Mouse (Mus musculus): ENCODE results near the gene Psma7. TPM values are rescaled to one million over a fixed set of nuclear protein-coding genes. Genes with fewer than 3 reads are reported as not detected.
A peak's percentile ranks its signal among the peaks of the same experiment; 100 is the strongest.

The Psma7 gene
- 578 and 596 TPM in 2 replicates for polyA plus RNA-seq (2015; fragmentation: Nextera tagmentation; extraction: Ambion mirVana)

GRCm38 (mm10) chr2:180042256-180042857 is at the start of gene Psma7, which contains the start of gene Ss18l1:
Gene Psma7 (minus strand): TSS chr2:180042433.
Gene Ss18l1 (plus strand): TSS chr2:180042509.
- WGBS = under 1% methylated on average over 76 of the region's 78 CpGs
- ATAC-seq (ENCODE audit: insufficient number of reproducible peaks, insufficient read depth, low FRiP score, low TSS enrichment, low read depth) = peak; percentile 95

GRCm38 (mm10) chr2:180090285-180090684 is 48.1 kb upstream of the Psma7 start:
- Histone ChIP-seq H3K27me3 (peaks cover under 1% of the 10 kb centered on the region; the same call in 1 of the 2 replicates), H3K4me1 (peaks cover under 1% of the 10 kb centered on the region; the same call in 1 of the 2 replicates), H3K4me3 (no peak overlapping the region), H3K36me3 (peaks cover 13% of the 10 kb centered on the region; the same call in 1 of the 2 replicates), H3K9ac (no peak overlapping the region), H3K4me2 (no peak overlapping the region), H3K9me3 (no peaks in the 10 kb centered on the region), H3K27ac (no peak overlapping the region)
- ATAC-seq (ENCODE audit: insufficient number of reproducible peaks, insufficient read depth, low FRiP score, low TSS enrichment, low read depth) = no peak
- WGBS = 51% methylated on average over 11 of the region's 11 CpGs

More at GRCm38 (mm10) chr2:180042256-180042857, at the start of gene Psma7, which contains the start of gene Ss18l1:
- Histone ChIP-seq H3K9me3 (no peaks in the 10 kb centered on the region), H3K27me3 (no peaks in the 10 kb centered on the region), H3K27ac (peak within 1 kb of the TSS; percentile 92), H3K9ac (peak within 1 kb of the TSS; percentile 94), H3K36me3 (peaks cover 25% of the 10 kb centered on the region), H3K4me3 (peak within 1 kb of the TSS; percentile 94), H3K4me2 (peak within 1 kb of the TSS; percentile 89), H3K4me1 (peaks cover 39% of the 10 kb centered on the region)

DNA sequence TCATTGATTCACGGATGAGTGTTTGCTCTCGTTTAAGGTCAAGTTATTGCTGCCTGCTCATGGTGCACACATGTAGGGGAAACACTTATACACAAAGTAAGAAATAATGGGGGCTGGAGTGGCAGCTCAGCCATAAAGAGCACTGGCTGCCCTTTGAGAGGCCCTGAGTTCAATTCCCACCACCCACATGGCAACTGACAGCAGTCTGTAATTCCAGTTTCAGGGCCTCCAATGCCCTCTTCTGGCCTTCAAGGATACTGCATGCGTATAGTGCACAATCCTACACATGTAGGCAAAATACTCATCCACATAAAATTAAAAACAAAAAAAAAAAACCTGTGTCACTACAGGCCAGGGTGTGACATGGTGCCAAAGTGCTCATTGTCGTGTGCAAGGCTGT is 45.2 kb upstream of the Psma7 start:
- no peak overlapping the region for H3K9ac ChIP-seq
- H3K27me3 ChIP-seq = no peaks in the 10 kb centered on the region
- H3K4me2 ChIP-seq = no peak overlapping the region
- H3K4me1 ChIP-seq = peaks cover 13% of the 10 kb centered on the region
- no peak overlapping the region for H3K4me3 ChIP-seq
- no peak for ATAC-seq (ENCODE audit: insufficient number of reproducible peaks, insufficient read depth, low FRiP score, low TSS enrichment, low read depth)
- no peak overlapping the region for H3K27ac ChIP-seq
- H3K9me3 ChIP-seq = no peaks in the 10 kb centered on the region
- 91% methylated on average over 4 of the region's 4 CpGs for WGBS
- peaks cover 31% of the 10 kb centered on the region for H3K36me3 ChIP-seq

DNA sequence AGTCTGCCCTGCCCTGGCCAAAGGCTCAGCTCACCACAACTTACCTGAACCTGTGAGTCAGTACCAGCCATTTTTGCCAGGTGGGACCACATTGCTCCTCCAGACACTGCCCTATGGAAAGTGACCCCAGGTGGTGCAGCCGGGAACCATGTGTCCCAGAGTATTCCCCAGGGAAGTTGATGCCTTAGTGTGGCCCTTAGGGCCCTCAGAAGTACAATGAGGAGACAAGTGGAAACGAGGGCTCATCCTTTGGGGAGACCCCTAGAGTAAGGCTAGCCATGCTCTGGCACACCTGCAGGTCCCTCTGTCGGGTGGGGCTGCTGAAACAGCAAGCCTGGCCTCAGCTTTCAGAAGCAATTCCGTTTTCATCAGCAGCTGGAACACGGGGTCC is 44.4 kb upstream of the Psma7 start:
- no peaks in the 10 kb centered on the region for H3K9me3 ChIP-seq
- no peak overlapping the region for H3K4me3 ChIP-seq
- no peak for ATAC-seq (ENCODE audit: insufficient number of reproducible peaks, insufficient read depth, low FRiP score, low TSS enrichment, low read depth)
- H3K36me3 ChIP-seq = peaks cover 38% of the 10 kb centered on the region
- H3K9ac ChIP-seq = no peak overlapping the region
- peaks cover 13% of the 10 kb centered on the region for H3K4me1 ChIP-seq
- WGBS = 82% methylated on average over 5 of the region's 5 CpGs
- no peak overlapping the region for H3K4me2 ChIP-seq
- H3K27ac ChIP-seq = no peak overlapping the region
- no peaks in the 10 kb centered on the region for H3K27me3 ChIP-seq

DNA sequence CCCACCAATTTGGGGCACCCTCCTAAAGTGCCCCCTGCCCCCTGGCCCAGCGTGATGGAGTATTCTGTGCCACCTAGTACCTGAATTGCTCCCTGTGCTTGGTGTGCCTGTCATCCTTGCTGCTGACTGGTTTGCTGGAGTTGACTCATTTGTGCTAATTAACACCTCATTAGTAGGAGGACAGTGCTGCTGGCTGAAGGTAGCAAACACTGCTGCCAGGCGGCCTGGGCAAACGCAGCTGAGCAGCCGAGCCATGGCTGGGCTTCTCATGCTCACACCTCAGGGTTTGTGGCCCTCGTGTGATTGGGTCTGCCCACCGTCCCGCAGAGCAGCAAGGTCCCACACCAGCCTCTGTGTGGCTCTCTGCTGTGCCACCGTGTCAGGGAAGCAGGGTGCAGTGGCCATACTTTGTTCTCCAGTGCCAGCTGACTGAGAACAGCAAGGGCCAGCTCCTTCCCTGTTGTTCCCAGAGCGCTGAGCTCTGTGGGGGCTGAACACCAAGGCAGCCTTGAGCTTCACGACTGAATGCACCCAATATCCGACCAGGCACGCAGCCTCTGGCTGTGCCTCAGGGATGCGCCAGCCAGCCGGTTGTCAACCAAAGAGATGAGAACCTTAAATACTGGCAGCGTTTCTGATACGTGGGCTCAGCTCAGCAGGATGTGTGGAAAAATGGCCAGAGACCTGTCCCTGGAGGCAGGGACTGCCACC is 43.8 kb upstream of the Psma7 start:
- H3K4me1 ChIP-seq = peaks cover 13% of the 10 kb centered on the region
- 84% methylated on average over 16 of the region's 16 CpGs for WGBS
- no peak overlapping the region for H3K4me3 ChIP-seq
- no peaks in the 10 kb centered on the region for H3K9me3 ChIP-seq
- no peak overlapping the region for H3K4me2 ChIP-seq
- no peak overlapping the region for H3K27ac ChIP-seq
- no peak for ATAC-seq (ENCODE audit: insufficient number of reproducible peaks, insufficient read depth, low FRiP score, low TSS enrichment, low read depth)
- 0 out of 2 replicates have a peak overlapping the region, but pooled peaks have one; percentile 32 for H3K9ac ChIP-seq
- peaks cover 42% of the 10 kb centered on the region for H3K36me3 ChIP-seq
- H3K27me3 ChIP-seq = no peaks in the 10 kb centered on the region

DNA sequence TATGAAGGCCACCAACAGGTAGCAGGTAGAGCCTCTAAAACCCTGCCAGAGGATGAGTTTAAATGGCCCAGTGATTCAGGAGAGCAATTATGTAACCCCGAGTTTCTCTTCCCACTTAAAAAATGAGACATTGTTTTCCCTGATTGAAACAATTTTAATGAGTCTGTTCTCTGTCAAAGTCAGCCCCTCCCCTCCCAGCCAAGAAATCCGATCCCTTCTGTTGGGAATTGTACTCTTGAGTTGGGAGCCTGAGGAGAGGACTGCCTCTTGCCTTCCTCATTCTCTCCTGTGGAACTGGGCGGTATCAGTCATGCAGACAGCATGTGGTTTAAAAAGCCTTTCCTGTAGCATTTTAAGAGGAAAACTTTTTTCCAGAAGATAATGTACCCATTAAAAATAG is 42.3 kb upstream of the Psma7 start:
- Histone ChIP-seq H3K27ac (no peak overlapping the region), H3K9ac (no peak overlapping the region), H3K4me3 (no peak overlapping the region), H3K36me3 (peaks cover 42% of the 10 kb centered on the region), H3K27me3 (no peaks in the 10 kb centered on the region), H3K4me1 (peaks cover 13% of the 10 kb centered on the region), H3K9me3 (no peaks in the 10 kb centered on the region), H3K4me2 (no peak overlapping the region)
- ATAC-seq (ENCODE audit: insufficient number of reproducible peaks, insufficient read depth, low FRiP score, low TSS enrichment, low read depth) = no peak
- 14% methylated on average over 3 of the region's 3 CpGs for WGBS

DNA sequence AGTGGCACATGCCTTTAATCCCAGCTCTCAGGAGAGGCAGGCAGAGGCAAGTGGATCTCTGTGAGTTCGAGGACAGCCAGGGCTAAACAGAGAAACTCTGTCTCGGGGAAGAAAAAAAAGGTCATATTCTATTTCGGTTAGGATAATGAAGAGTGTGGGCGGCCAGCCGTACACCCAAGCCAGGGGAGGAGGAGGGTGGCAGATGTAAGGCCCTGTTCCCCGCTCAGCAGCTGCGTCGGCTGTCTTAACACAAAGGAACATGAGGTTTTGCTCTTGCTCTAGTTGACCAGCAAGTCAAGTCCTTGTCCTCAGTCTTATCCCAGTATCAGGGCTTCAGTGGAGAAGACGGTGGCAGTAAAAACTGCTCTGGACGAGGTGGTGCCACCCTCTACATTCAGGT is 40.8 kb upstream of the Psma7 start:
- Histone ChIP-seq H3K4me2 (no peak overlapping the region), H3K27me3 (no peaks in the 10 kb centered on the region), H3K9me3 (no peaks in the 10 kb centered on the region), H3K9ac (no peak overlapping the region), H3K36me3 (peaks cover 47% of the 10 kb centered on the region), H3K27ac (no peak overlapping the region), H3K4me1 (peaks cover 13% of the 10 kb centered on the region), H3K4me3 (no peak overlapping the region)
- no peak for ATAC-seq (ENCODE audit: insufficient number of reproducible peaks, insufficient read depth, low FRiP score, low TSS enrichment, low read depth)
- 87% methylated on average over 10 of the region's 10 CpGs for WGBS

DNA sequence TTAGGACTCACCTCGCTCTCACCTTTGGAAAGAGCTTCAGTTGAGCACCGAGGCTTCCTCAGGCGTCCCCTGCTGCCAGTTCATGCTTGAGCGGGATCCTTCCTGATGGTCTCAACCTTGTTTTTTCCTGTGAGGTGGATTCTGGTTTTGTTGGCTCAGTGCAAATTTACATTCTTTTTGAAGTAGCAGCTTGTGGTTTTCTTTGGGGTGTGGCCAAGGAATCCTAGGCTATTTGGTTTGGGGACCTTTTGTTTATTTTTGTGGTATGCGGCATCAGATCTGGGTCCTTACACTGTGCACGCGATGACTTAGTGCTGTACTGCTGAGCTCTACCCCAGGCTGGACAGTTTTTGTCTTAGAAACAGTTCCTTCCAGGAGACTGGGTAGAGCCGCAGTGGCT is 38.4 kb upstream of the Psma7 start:
- no peak overlapping the region for H3K27ac ChIP-seq
- H3K4me2 ChIP-seq = no peak overlapping the region
- ATAC-seq (ENCODE audit: insufficient number of reproducible peaks, insufficient read depth, low FRiP score, low TSS enrichment, low read depth) = no peak
- H3K4me3 ChIP-seq = no peak overlapping the region
- peaks cover 13% of the 10 kb centered on the region for H3K4me1 ChIP-seq
- peaks cover 46% of the 10 kb centered on the region for H3K36me3 ChIP-seq
- no peaks in the 10 kb centered on the region for H3K27me3 ChIP-seq
- H3K9me3 ChIP-seq = no peaks in the 10 kb centered on the region
- WGBS = 78% methylated on average over 8 of the region's 8 CpGs
- H3K9ac ChIP-seq = no peak overlapping the region

- no peak for ATAC-seq (ENCODE audit: insufficient number of reproducible peaks, insufficient read depth, low FRiP score, low TSS enrichment, low read depth)
- WGBS = 68% methylated on average over 3 of the region's 3 CpGs
- no peaks in the 10 kb centered on the region for H3K27me3 ChIP-seq
- H3K9me3 ChIP-seq = no peaks in the 10 kb centered on the region
- H3K4me2 ChIP-seq = no peak overlapping the region
- H3K4me1 ChIP-seq = no peaks in the 10 kb centered on the region
- H3K27ac ChIP-seq = no peak overlapping the region
- no peak overlapping the region for H3K9ac ChIP-seq
- peaks cover 34% of the 10 kb centered on the region for H3K36me3 ChIP-seq
- no peak overlapping the region for H3K4me3 ChIP-seq
Measured at GRCm38 (mm10) chr2:180077622-180078021, 35.4 kb upstream of the Psma7 start.

DNA sequence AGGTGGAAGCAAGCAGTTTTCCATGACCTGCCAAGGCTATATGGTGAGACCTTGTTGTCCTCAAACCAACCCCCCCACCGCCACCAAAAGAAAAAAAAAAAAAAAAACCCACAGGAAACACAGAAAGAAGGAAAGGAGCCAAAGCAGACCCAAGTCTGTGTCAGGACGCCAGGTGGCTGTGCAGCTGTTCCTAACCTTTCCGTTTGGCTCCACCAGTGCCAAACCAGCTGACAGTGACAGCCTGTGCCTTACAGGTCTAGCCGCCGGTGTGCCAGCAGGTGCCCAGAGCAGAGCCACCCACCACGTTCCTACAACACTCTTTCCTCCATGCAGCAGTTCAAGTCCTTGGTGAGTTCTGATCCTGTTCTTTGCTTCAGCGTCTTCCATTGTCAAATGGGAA is 30.7 kb upstream of the Psma7 start:
- 90% methylated on average over 7 of the region's 7 CpGs for WGBS
- Histone ChIP-seq H3K4me1 (peaks cover 11% of the 10 kb centered on the region), H3K9me3 (no peaks in the 10 kb centered on the region), H3K4me2 (no peak overlapping the region), H3K27ac (no peak overlapping the region), H3K36me3 (peaks cover 27% of the 10 kb centered on the region), H3K9ac (no peak overlapping the region), H3K4me3 (no peak overlapping the region), H3K27me3 (no peaks in the 10 kb centered on the region)
- no peak for ATAC-seq (ENCODE audit: insufficient number of reproducible peaks, insufficient read depth, low FRiP score, low TSS enrichment, low read depth)

GRCm38 (mm10) chr2:180071671-180072070 is 29.4 kb upstream of the Psma7 start:
- Histone ChIP-seq H3K4me1 (peaks cover 11% of the 10 kb centered on the region), H3K4me2 (0 out of 2 replicates have a peak overlapping the region, but pooled peaks have one; percentile 87), H3K27ac (no peak overlapping the region), H3K9ac (no peak overlapping the region), H3K9me3 (no peaks in the 10 kb centered on the region), H3K27me3 (no peaks in the 10 kb centered on the region), H3K36me3 (peaks cover 29% of the 10 kb centered on the region), H3K4me3 (no peak overlapping the region)
- no peak for ATAC-seq (ENCODE audit: insufficient number of reproducible peaks, insufficient read depth, low FRiP score, low TSS enrichment, low read depth)
- WGBS = 74% methylated on average over 2 of the region's 2 CpGs
